Mouse (Mus musculus) heart, postnatal 36 days (tissue): Measurements from ENCODE around the gene Tmem178b. TPM values are rescaled to one million over a fixed set of nuclear protein-coding genes. Genes with fewer than 3 reads are reported as not detected.
A peak's percentile ranks its signal among the peaks of the same experiment; 100 is the strongest.

Experiments used
- DNase-seq, 2 experiments: peaks; one replicate each; pipeline ENCODE4 v3.0.0; 2021 to 2022
- intact Hi-C: fragments of 180-260 bp; cut with DNase I; formaldehyde crosslinking; loops from one replicate; pipeline ENCODE4 v1.15.1; 2025
- total RNA-seq, 2 experiments: library from RNA; stranded (reverse); gene quantifications; 2 replicates each; pipeline ENCODE4 v1.2.3; 2021

The Tmem178b gene
- total RNA-seq, 2 experiments from 2014 or later, result 0.36 to 0.60 TPM

DNA sequence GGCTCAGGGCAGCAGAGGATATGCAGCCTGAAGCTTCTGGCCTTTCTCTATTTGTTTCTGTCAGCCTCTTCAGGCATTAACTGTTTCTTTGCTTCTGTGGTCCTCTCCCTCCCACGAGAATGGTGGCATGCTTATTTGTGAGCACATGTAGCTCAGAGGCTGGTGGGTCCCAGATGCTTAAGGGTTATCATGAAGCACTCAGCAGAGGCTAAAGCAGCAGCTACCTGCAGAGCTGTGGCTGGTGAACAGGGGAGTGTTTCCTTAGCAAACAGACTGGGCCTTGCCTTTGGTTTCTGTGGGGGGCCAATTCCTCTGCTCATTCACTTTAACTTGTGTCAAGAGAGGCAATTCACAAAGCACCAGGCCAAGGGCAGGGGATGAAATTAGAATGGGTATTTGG, 203.0 kb downstream of the Tmem178b start:
- intact Hi-C loops, result no loop called here
- DNase-seq, result no peak

DNA sequence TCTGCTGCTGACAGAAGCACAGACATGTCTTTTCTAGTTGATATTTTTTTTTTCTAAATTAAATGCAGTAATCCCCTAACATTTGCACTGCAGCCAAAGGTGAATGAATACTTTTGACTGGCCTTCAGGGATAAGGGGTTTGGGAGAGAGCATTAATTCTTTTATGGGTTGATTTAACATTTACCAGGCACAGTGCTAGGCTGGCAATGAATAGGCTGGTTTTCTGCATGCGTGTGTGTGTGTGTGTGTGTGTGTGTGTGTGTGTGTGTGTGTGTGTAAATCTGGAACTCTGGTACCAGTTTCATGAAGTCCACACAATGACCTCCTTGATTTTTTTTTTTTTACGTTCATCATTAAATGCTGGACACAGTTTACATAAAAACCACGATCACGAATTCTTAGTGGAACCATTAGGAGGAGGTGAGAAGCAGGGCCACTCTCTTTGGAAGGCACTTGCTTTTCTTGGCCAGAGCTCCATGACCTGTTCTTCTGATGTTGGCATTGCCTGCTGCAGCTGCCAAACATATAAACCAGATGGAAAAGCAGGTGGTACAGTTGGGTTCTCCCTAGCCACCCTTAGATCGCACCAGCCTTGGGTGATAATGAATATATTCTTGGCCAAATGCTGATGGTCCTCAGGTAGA, 203.7 kb downstream of the Tmem178b start:
- intact Hi-C loops, result no loop called here

DNA sequence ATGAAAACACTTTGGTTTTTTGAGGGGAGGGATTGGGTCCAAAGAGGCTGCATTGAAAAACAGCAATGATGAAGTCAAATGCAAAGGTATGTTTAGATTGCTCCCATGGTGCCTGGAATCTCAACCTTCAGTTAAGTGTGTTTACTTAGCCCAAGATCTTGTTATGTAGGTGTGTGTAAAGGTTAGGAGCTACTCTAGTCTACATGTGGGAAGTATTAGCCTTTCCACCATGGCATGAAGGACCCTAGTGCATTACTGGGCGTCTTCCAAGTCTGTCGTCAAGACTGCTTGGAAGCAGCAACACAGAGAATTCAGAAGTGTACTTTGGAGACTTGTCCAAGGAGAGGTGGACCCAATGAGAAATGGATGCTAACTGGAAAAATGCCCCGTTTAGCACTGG, 205.3 kb downstream of the Tmem178b start:
- intact Hi-C loops, result no loop called here
- no peak for DNase-seq

More for the DNA sequence above, 203.7 kb downstream of the Tmem178b start:
- DNase-seq, result no peak

DNA sequence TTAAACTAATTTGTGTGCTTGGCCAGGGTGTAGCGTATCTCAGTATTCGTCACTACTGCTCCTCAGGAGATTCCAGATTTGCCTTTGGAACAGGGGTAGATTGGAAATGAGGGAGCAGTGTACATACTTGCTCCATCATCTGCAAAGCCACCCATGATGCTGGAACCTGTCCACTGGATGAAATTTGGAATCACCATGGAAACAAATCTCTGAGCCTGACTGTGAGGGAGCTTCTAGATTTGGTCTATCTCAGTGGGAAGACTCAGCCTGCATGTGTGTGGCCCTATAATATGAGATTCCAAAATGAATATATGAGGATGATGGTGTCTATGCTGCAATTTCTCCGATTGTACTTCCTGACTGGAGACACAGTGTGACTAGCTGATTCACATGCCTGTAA, 210.7 kb downstream of the Tmem178b start:
- intact Hi-C loops, result no loop called here
- DNase-seq, result no peak

DNA sequence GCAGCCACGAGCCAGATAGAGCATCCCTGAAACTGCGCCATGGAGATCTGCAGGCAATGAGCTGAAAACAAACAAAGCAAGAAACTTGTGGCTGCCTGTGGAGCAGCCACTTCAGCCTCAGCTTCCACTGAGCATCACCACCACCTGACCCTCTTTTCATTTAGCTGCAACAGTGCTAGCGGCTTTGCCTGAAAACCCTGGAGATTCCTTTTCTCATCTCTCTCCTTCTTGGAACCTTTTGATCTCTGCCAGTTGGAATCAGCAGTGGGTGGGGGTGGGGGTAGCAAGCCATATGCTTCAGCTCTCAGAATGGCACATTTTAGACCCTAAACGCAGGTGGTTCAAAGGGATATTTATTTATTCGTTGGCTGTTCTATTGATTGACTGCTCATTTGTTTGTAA, 218.2 kb downstream of the Tmem178b start:
- DNase-seq, result no peak
- intact Hi-C loops, result no loop called here

DNA sequence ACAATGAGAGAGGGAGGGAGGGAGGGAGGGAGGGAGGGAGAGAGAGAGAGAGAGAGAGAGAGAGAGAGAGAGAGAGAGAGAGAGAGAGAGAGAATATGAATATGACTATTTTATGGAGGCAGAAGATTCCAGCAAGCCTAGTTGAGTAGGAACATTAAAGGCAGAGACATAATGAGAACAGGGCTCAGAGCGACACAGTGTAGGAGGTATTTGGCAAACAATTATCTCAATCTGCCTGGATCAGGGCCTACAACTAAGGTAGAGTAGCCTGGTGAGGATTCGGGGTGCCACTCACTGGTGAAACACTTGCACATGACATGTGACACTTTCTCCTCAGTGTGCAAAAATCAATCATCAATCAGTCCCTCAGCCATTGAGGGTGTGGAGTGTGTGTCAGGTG, 225.4 kb downstream of the Tmem178b start:
- intact Hi-C loops, result no loop called here
- no peak for DNase-seq

DNA sequence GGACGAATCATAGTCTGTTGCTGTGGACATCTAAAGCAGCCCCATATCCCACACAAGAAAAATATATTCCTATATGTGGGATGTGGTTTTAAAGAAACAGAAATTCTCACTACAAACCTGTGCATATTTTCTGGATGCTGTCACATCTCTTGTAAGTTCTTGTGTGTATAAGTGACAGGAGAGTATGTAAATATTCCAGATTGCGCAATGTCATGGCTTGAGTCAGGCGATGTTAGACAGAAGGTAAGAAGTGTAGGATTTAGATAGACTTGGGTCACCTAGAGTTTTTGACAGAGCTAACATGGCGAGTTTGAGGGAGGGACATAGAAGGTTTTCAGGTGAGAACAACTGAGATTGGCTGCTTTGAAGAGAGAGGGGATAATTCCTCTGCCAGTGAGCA, 228.7 kb downstream of the Tmem178b start:
- intact Hi-C loops, result no loop called here
- no peak for DNase-seq

DNA sequence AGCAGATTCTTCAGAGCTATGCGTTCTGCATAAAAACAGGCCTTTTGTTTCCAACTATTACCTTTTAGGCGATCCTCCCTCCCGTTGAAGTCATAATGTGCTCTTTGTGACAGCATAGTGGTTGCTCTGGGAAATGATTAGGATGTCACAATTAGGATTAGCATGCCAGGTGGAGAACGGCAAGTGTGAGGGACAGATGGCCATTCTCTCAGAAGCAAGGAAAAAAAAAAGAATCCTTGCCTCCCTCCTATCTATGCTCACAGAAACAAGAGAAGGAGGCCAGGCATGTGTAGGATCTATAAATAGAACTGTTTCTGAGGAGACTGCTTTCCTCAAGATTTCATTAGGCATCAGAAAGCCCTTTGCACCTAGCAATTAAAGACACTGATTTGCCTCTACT, 229.8 kb downstream of the Tmem178b start:
- intact Hi-C loops, result no loop called here
- DNase-seq, result no peak

DNA sequence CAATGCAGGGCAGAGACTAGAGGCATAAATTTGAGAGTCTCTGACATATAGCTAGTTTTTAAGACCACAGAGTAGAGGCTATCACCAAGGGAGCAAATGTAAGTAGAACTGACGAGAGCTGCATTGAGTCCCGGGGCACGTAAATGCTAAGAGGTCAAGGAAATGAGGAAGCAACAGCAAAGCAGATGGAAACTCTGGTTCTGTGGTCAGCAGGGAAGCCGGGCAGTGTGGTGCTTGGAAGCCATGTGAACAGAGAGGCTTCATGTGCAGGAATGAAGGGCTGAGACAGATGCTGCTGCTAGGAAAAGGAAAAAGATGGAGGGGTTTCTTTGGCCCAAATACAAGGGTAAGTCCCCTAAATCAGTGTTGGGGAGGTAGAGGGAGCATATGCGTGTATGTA, 237.0 kb downstream of the Tmem178b start:
- intact Hi-C loops, result no loop called here
- no peak for DNase-seq

DNA sequence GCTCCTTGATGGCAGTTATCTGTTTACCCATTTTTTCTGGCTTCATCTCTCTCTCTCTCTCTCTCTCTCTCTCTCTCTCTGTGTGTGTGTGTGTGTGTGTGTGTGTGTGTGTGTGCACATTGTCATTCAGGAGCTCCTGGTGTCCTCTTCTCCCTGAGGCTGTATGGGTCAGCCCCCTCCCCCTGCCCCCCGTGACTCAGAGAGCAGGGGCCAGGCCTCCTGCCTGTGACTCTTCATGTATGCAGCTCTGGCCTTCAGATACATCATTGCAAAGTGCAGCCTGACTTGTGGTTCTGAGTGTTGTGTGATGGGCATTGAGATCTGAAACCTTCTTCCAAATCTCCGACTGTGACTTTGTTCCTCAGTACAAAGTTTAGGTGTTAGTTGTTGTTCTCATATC, 237.7 kb downstream of the Tmem178b start:
- no peak for DNase-seq
- intact Hi-C loops, result no loop called here

DNA sequence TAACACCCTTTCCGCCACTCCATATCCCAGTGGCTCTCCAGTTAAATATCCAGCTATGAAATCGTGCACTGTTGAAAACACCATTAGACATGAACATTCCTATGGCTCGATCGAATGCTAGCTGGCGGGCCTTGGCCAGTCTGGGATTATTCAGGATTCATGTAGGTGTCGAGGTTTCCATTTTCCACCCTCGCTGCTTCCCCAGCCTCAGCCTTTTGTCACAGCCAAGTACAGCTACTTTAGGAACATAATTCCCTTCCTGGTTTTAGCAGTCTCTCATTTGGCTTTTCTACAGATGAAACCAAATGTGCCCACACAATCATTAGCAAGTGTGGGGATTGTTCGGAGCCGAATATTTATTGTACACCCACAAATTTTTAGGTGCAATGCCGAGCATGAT, 239.4 kb downstream of the Tmem178b start:
- intact Hi-C loops, result no loop called here

DNA sequence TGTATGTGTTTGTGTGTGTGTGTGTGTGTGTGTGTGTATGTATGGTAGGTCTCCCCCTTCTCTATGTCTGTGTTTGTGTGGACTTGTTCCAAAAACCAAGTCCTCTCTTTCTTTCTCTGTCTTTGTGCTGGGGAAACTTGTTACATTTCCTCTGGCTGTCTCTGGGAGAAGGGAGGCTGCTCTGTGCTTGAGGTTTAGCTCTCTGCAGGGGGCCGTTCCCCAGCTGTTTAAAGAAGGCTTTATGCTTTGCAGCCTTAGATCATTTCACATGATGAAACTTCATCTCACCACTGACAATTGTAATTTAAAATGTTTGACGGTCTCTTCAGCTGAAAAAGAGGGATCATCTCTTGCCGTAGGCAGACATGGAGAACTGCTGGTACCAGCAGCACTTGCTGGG, 243.2 kb downstream of the Tmem178b start:
- intact Hi-C loops, result no loop called here

More for the DNA sequence above, 239.4 kb downstream of the Tmem178b start:
- DNase-seq, result no peak

DNA sequence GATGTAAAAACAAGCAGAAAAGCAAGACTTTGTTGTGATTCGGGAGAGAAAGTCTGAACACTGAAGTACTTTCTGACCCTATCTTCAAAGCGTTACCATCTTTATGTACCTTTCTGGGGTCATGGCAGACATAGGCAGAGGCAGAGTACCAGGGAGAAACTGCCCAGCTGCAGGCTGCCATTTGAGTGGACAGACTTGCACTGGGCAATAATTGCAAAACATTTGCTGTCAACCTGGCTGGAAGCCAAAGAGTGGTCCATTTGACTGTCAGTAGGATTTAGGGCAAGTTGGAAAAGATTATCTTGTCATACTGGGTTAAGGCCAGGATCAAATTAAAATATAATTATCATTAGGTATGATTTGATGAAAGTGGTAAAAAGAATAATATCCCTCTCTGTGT, 247.1 kb downstream of the Tmem178b start:
- intact Hi-C loops, result no loop called here

More for the DNA sequence above, 243.2 kb downstream of the Tmem178b start:
- DNase-seq, result no peak

DNA sequence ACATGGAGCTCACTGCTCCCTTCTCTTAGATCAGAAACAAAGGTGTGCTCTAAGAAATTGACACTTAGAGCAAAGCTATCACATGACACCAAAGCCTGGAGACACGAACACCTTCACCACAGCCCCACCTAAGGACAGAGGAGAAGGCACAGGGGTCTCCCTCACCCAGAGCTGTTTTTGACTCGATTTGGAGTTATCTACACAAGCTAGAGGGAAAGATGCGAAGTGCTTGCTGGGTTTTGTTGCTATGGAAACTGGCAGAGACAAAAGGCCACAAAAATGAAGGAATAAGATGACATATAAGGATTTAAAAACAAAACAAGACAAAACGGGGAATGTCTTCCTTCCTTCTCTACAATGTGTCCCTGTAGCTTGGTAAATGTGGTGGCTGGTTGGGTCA, 248.4 kb downstream of the Tmem178b start:
- no peak for DNase-seq
- intact Hi-C loops, result no loop called here

More for the DNA sequence above, 247.1 kb downstream of the Tmem178b start:
- DNase-seq, result no peak

DNA sequence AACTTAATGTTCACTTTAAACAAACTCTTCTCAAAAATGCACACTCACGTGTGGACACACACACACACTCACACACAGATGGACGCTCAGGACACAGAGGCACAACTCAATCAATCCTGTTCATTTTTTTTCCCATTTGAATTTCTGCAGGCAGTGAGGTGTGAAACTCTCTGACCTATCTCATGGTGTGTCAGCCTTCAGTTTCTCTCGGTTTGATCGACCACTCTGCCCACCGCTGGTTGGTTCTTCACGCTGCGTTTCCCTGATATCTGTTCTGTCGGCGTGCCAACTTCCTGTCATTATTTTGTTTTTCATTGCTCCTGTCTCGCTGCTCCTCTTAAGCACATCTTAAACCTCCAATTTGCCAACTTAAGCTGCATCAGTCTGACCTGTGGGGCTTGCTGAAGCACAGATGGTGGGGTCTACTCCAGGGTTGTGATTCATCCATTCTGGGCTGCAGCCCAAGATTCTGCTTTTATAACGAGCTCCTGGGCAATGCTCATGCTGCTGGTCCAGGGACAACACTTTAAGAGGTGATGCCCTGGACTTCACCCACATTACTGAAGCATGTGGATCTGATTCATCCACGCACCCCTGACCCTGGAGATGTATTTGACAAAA, 250.1 kb downstream of the Tmem178b start:
- peak in 1 of 2 experiments; percentile 13 for DNase-seq
- intact Hi-C loops, result no loop called here

DNA sequence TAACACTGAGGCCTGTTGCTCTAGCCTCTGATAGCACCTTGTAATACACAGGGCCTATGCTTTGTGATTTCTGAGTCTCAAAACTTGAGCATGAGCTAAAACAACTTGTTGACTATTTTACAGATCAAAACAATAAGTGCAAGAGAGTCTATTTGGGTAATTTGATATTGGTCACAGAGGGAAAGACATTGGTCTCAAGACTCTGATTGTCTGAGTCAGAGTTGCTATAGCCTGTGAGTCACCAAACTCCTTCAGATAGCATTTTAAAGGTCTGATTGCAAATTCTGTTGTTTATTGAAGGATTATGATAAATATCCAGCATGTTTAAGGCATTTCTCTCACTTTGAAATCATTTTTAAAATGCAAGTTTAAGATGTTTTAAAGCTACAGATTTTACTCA, 250.9 kb downstream of the Tmem178b start:
- DNase-seq, result no peak
- intact Hi-C loops, result no loop called here

DNA sequence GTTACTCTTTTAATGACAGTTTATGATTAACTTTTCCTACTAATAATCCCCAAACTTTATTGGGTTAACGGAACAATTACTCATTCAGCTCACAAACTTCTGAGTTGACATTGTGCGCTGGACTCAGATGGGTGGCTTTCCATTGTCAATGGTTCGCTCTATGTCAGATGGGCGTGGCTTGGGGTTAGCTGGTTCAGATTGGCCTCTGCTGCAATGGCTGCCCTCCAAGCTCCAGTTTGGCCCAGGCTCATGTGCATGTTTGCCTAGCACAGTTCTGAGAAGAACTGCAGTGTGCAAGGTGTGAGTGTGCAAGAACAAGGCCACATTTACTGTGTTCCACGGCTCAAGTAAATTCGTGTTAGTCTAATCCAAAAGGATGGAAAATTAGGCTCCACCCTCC, 255.6 kb downstream of the Tmem178b start:
- intact Hi-C loops, result no loop called here
- DNase-seq, result no peak

DNA sequence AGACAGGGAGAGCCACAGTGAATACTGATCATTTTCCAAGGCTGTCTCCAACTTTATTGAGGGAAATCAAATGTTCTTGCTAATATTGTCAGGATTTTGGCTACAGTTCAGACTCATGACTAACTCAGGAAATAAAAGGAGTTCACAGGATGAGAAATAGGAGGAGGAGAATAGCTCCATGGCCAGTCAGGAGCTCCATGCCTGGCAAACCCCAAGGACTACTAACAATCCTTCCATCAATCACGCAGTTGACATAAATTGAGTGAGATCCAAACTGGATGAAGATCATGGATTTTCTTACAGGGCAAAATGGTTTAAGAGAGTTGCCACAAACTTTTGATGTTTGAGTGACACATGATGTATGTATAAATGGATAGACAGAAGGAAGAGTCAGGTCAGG, 258.9 kb downstream of the Tmem178b start:
- intact Hi-C loops, result no loop called here
- no peak for DNase-seq

DNA sequence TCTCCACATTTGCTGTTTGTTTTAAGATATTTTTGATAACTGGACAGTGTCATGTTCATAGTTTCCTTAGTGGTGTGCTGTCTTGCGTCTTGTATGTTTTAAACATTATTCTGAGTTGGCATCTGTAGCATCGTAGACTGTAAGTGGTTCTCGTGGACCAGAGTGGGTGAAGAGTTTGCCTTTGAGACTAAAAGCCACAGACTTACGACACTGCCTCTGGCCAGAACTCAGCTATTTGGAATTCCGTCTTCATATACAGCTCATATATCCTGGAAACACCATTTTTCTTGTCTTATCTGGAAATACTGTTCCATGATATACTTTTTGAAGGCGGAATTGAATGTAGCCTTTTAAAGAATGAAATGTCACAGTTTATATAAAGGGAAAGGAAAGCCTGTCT, 260.4 kb downstream of the Tmem178b start:
- no peak for DNase-seq
- intact Hi-C loops, result no loop called here

DNA sequence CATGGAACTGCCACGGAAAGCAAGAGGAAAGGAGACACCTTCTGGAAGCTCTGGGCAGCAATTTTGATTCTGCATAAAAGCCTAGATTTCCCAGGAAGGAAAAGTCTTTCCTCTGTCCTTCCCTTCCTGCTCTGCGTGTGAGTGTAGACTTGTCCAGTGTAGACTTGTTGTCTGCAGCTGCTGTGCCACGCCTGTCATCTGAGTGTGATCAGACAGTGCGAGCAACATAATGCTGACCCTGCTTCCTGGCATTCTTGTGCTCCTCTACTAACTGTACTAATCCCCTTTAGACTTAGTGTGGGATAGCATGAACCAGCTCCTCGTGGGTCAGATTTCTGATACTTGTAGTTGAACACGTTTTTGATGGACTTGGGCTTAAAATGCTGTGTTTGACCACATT, 262.6 kb downstream of the Tmem178b start:
- intact Hi-C loops, result no loop called here
- no peak for DNase-seq

DNA sequence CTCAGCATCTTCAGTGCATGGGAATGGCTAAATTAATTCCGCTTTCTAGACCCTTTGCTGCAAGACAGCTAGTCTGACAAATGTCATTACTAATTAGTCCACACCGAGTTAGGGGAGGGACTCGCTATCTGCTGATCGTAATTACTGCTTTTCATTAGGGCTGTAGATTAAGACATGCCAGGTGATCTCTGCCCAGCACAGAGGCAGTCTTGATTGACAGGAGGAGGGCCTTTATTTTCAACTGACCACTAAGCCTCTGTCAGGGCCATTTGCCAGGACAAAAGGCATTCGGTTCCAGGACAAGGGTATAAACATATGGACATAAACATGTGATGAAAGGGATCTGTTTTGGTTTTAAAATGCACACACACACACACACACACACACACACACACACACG, 264.3 kb downstream of the Tmem178b start:
- DNase-seq, result no peak
- intact Hi-C loops, result no loop called here

DNA sequence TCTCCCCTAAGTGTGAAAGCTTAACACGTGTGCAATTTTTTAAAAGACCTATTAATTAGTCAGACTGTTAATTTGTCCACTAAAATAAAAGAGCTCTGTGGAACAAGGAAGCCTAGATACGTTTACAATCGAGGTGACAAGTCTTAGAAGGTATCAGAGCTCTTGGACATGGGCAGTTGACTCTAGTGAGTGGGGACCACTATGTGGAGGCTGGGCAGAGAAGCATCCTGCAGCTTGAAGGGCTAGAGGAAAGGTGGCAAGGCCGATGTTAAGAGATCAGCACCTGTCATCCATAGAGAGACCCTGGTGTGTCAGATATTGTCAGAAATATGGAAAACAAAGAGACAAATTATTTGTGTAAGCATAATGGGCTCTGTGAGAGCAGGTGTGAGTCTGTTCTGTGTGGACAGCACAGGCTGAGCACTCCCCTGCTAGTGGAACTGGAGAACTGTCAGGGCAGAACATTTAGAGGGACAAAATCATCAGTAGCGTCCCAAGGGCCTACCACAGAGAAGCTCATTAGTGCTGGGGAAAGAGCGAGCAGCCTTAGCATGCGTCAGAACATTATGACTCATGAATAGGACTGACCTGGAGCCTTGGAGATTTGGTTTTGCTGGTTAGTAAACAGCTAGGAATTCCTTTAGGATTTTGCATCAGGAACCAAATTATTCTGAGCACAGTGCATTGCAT, 264.9 kb downstream of the Tmem178b start:
- intact Hi-C loops, result no loop called here
- DNase-seq, result no peak
